Mouse (Mus musculus): Measurements from ENCODE around the gene Gm11627.

- TF ChIP-seq CTCF (conservative IDR thresholded peaks at IDR 0.05; ENCODE audit: low read length), result no peak
- TF ChIP-seq POU5F1 (IDR thresholded peaks at IDR 0.05; ENCODE audit: borderline replicate concordance, low read length), result no peak
- no peak for TF ChIP-seq NANOG (IDR thresholded peaks at IDR 0.05; ENCODE audit: borderline replicate concordance, low read length)
These were observed 23.7 kb upstream of the Gm11627 start for GRCm38 (mm10) chr11:102602816-102603495.

Data from E14TG2a.4 (cell line).